Comparison of ENCODE assay signal across 26 mouse cellular contexts in the genomic region with DNA sequence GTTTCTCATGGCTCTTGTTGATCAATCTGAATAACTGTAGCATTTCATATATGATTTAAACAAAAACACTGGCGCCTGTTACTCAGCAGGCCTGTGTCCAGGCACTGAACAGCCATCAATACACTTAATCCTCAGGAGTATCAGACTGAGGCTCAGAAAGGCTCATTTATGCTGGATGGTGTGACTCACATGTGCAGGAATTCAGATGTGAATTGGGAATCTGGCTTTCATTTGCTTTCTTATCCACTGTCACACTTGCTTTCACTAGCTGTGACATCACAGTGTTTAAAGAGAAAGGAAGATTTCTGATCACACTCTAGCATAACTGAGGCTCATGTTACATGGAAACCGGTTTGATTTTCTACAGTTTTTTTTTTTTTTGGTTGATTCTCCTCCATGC. TPM values are rescaled to one million over a fixed set of nuclear protein-coding genes. Genes with fewer than 3 reads are reported as not detected.
DNase-seq lines count a peak whose midpoint lies in the region; ATAC-seq and TF ChIP-seq lines count a peak whose summit lies in the region.
"Had no signal": no experiment of that assay in that cellular context is flagged by ENCODE, and none has a peak within 500 bp of the region (broad histone marks: within the 10 kb centered on the region; RNA-seq: fewer than 3 reads in every experiment).

No protein-coding gene starts in this region.

- WGBS in midbrain, postnatal 0 days = 91% methylated on average over 2 of the region's 2 CpGs
- 78% methylated on average over 2 of the region's 2 CpGs for WGBS in stomach, postnatal 0 days

- H3K9me3 ChIP-seq in midbrain, postnatal 0 days (ENCODE audit: low read length) = no peaks in the 10 kb centered on the region
- H3K9me3 ChIP-seq in stomach, postnatal 0 days (ENCODE audit: control insufficient read depth, low read length) = no peaks in the 10 kb centered on the region
- H3K9me3 ChIP-seq: embryonic facial prominence, embryonic 13.5 days; forebrain, embryonic 12.5 days; G1E; heart, embryonic 10.5 days; heart, embryonic 13.5 days had no signal

- TF ChIP-seq EP300 in stomach, postnatal 0 days (optimal IDR thresholded peaks at IDR 0.05) = no peak

- peaks cover 2% of the 10 kb centered on the region for H3K4me1 ChIP-seq in embryonic fibroblast, embryonic 13.5 days (ENCODE audit: control insufficient read depth, insufficient read depth, low read length)
- no peaks in the 10 kb centered on the region for H3K4me1 ChIP-seq in midbrain, postnatal 0 days (ENCODE audit: insufficient read depth, low read length)
- no peaks in the 10 kb centered on the region for H3K4me1 ChIP-seq in stomach, postnatal 0 days (replicated peaks; ENCODE audit: control insufficient read depth, insufficient read depth)
- H3K4me1 ChIP-seq: embryonic facial prominence, embryonic 13.5 days; forebrain, embryonic 12.5 days; heart, embryonic 10.5 days had no signal

- TF ChIP-seq CTCF in embryonic fibroblast, embryonic 13.5 days (IDR thresholded peaks at IDR 0.05; ENCODE audit: borderline replicate concordance, insufficient read depth, low read length) = no peak
- no peak for TF ChIP-seq CTCF in midbrain, postnatal 0 days (IDR thresholded peaks at IDR 0.05)
- TF ChIP-seq CTCF in stomach, postnatal 0 days (IDR thresholded peaks at IDR 0.05; ENCODE audit: low read depth) = no peak

- H3K4me3 ChIP-seq in embryonic fibroblast, embryonic 13.5 days (ENCODE audit: insufficient read depth, low read length) = no peak overlapping the region
- no peak overlapping the region for H3K4me3 ChIP-seq in midbrain, postnatal 0 days (ENCODE audit: low read depth, low read length)
- no peak overlapping the region for H3K4me3 ChIP-seq in stomach, postnatal 0 days (ENCODE audit: low read depth, low read length)
- H3K4me3 ChIP-seq: embryonic facial prominence, embryonic 13.5 days; forebrain, embryonic 12.5 days; heart, adult 2 months; heart, embryonic 10.5 days; heart, embryonic 13.5 days had no signal

- DNase-seq in 3T3-L1 (ENCODE audit: low read depth, low spot score) (peak; percentile 84), NIH3T3 (ENCODE audit: low read depth) (peak; percentile 76)
- no peak for DNase-seq in midbrain, postnatal 0 days (ENCODE audit: low spot score)
- no peak for DNase-seq in stomach, postnatal 0 days (ENCODE audit: low spot score)
- DNase-seq in kidney, postnatal 4 days = no peak
- DNase-seq: adrenal gland, postnatal 10 days; adrenal gland, postnatal 36 days; B cell, adult 2 months; cerebellum, adult 18-20 months; cerebellum, adult 9-10 months; cerebellum, postnatal 14 days; gastrocnemius, postnatal 10 days; gastrocnemius, postnatal 36 days; heart, adult 2 months; heart, postnatal 14 days; heart, postnatal 4 days; kidney, adult 11 months had no signal

- H3K27me3 ChIP-seq in midbrain, postnatal 0 days (ENCODE audit: insufficient read depth, low read length) = no peaks in the 10 kb centered on the region
- no peaks in the 10 kb centered on the region for H3K27me3 ChIP-seq in stomach, postnatal 0 days (ENCODE audit: control insufficient read depth, insufficient read depth, low read length)
- H3K27me3 ChIP-seq: CH12.LX; embryonic facial prominence, embryonic 13.5 days; forebrain, embryonic 12.5 days; heart, embryonic 13.5 days had no signal

- H3K9ac ChIP-seq in midbrain, postnatal 0 days (replicated peaks; ENCODE audit: low read length, poor library complexity, severe bottlenecking) = no peak overlapping the region
- no peak overlapping the region for H3K9ac ChIP-seq in stomach, postnatal 0 days (ENCODE audit: low read length)
- H3K9ac ChIP-seq: embryonic facial prominence, embryonic 13.5 days; forebrain, embryonic 12.5 days; heart, embryonic 13.5 days; hindbrain, embryonic 14.5 days had no signal

- 0 out of 2 replicates have a peak overlapping the region, but pooled peaks have one; percentile 47 for H3K27ac ChIP-seq in embryonic fibroblast, embryonic 13.5 days (ENCODE audit: insufficient read depth, low read length)
- no peak overlapping the region for H3K27ac ChIP-seq in midbrain, postnatal 0 days (ENCODE audit: low read depth, low read length)
- H3K27ac ChIP-seq in stomach, postnatal 0 days (replicated peaks) = no peak overlapping the region
- H3K27ac ChIP-seq: embryonic facial prominence, embryonic 13.5 days; forebrain, embryonic 12.5 days; heart, adult 2 months; heart, embryonic 10.5 days; heart, embryonic 13.5 days; hindbrain, embryonic 14.5 days had no signal

- no peak overlapping the region for H3K4me2 ChIP-seq in midbrain, postnatal 0 days (ENCODE audit: low read depth, low read length, poor library complexity, severe bottlenecking)
- H3K4me2 ChIP-seq in stomach, postnatal 0 days (replicated peaks; ENCODE audit: low read depth) = no peak overlapping the region
- H3K4me2 ChIP-seq: embryonic facial prominence, embryonic 13.5 days; forebrain, embryonic 12.5 days; heart, embryonic 13.5 days; hindbrain, embryonic 14.5 days had no signal

- no peak for TF ChIP-seq POLR2A in embryonic fibroblast, embryonic 13.5 days (IDR thresholded peaks at IDR 0.05; ENCODE audit: low read depth, low read length)

- H3K36me3 ChIP-seq in midbrain, postnatal 0 days (ENCODE audit: insufficient read depth, low read length) = no peaks in the 10 kb centered on the region
- H3K36me3 ChIP-seq in stomach, postnatal 0 days (ENCODE audit: control insufficient read depth, insufficient read depth, low read length) = no peaks in the 10 kb centered on the region; the same call in 1 of the 2 replicates
- H3K36me3 ChIP-seq: forebrain, embryonic 12.5 days; G1E had no signal

- no peak for ATAC-seq in midbrain, postnatal 0 days (ENCODE audit: low FRiP score)
- no peak for ATAC-seq in stomach, postnatal 0 days (ENCODE audit: low FRiP score, low TSS enrichment)
- ATAC-seq: forebrain, embryonic 16.5 days had no signal

RNA-seq across cellular contexts. Expression of a gene that starts 39.0 kb away (rescaled TPM):
- polyA plus RNA-seq in embryonic fibroblast, embryonic 13.5 days (2011; ENCODE audit: insufficient read length, low read depth, missing spikeins) = 116 and 118 TPM in 2 replicates
- 7.9 and 11.3 TPM in 2 replicates for total RNA-seq in midbrain, postnatal 0 days (2014; rRNA removed)
- polyA plus RNA-seq in midbrain, postnatal 0 days (2015; fragmentation: Nextera tagmentation; extraction: Ambion mirVana) = 9.7 and 11.8 TPM in 2 replicates
- 98.1 and 99.0 TPM in 2 replicates for polyA plus RNA-seq in stomach, postnatal 0 days (2015; fragmentation: Nextera tagmentation; extraction: Ambion mirVana)
- polyA plus RNA-seq: G1E had no signal

Comparison
In these comparisons a context has a peak if more than half of its experiments do, and no peak if none do; other contexts are left out.
1. DNase-seq: peak in 3T3-L1 (single experiment) and NIH3T3 (single experiment); none in midbrain, postnatal 0 days (single experiment), stomach, postnatal 0 days (single experiment) and kidney, postnatal 4 days (0 of 2).